9 mouse cellular contexts compared by ENCODE assay signal in genomic region chr13:31820587-31821017, GRCm38 (mm10). TPM values are rescaled to one million over a fixed set of nuclear protein-coding genes. Genes with fewer than 3 reads are reported as not detected.
DNase-seq lines count a peak whose midpoint lies in the region; ATAC-seq and TF ChIP-seq lines count a peak whose summit lies in the region.
"Had no signal": no experiment of that assay in that cellular context is flagged by ENCODE, and none has a peak within 500 bp of the region (broad histone marks: within the 10 kb centered on the region; RNA-seq: fewer than 3 reads in every experiment).

No protein-coding gene starts in this region.

- peak; percentile 72; the same call in 1 of the 2 replicates for ATAC-seq in forebrain, embryonic 14.5 days
- no peak; the same call in 1 of the 2 replicates for ATAC-seq in intestine, embryonic 14.5 days (replicated peaks; ENCODE audit: low FRiP score, low TSS enrichment, low read depth)
- ATAC-seq in liver, embryonic 16.5 days (ENCODE audit: low read depth), result peak; percentile 75
- peak; percentile 76; the same call in 1 of the 2 replicates for ATAC-seq in stomach, embryonic 15.5 days (ENCODE audit: insufficient read depth, low FRiP score, low read depth)

- no peak overlapping the region for H3K4me3 ChIP-seq in CH12.LX (replicated peaks in 1 of 3; ENCODE audit: low read depth in 2 of 3, low read length in 2 of 3, poor library complexity in 1 of 3)
- peak overlapping the region; percentile 16; the same call in 1 of the 2 replicates for H3K4me3 ChIP-seq in forebrain, embryonic 14.5 days (ENCODE audit: low read depth, low read length)
- H3K4me3 ChIP-seq in intestine, embryonic 14.5 days (ENCODE audit: low read depth, low read length), result peak overlapping the region; percentile 20; the same call in 1 of the 2 replicates
- peak overlapping the region; percentile 38 for H3K4me3 ChIP-seq in liver, embryonic 16.5 days (ENCODE audit: low read depth, low read length)
- H3K4me3 ChIP-seq in stomach, embryonic 15.5 days (replicated peaks), result peak overlapping the region; percentile 30
- H3K4me3 ChIP-seq in cerebellum, adult 2 months (replicated peaks; ENCODE audit: insufficient read depth, low read depth, low read length), result no peak overlapping the region

- H3K9ac ChIP-seq in CH12.LX (ENCODE audit: insufficient read depth, low read depth), result no peak overlapping the region
- H3K9ac ChIP-seq in forebrain, embryonic 14.5 days (ENCODE audit: low read length), result peak overlapping the region; percentile 29; the same call in 1 of the 2 replicates
- H3K9ac ChIP-seq in intestine, embryonic 14.5 days (ENCODE audit: low read length), result no peak overlapping the region
- peak overlapping the region; percentile 38; the same call in 1 of the 2 replicates for H3K9ac ChIP-seq in liver, embryonic 16.5 days (ENCODE audit: low read depth, low read length)
- no peak overlapping the region for H3K9ac ChIP-seq in stomach, embryonic 15.5 days

- DNase-seq in CH12.LX (ENCODE audit: extremely low read depth) (peak; percentile 8), adipocyte (ENCODE audit: low spot score) (peak; percentile 33)
- DNase-seq in forebrain, embryonic 14.5 days (ENCODE audit: low spot score), result no peak
- peak; percentile 81 for DNase-seq in intestine, embryonic 14.5 days (ENCODE audit: low spot score)
- no peak for DNase-seq in frontal cortex, postnatal 36 days (ENCODE audit: low spot score in 2 of 2)
- DNase-seq in cerebellum, adult 2 months, result no peak

- no peak overlapping the region for H3K4me2 ChIP-seq in CH12.LX (ENCODE audit: insufficient read depth, low read depth, poor library complexity, severe bottlenecking)
- peak overlapping the region; percentile 43 for H3K4me2 ChIP-seq in forebrain, embryonic 14.5 days (ENCODE audit: low read length)
- peak overlapping the region; percentile 53 for H3K4me2 ChIP-seq in intestine, embryonic 14.5 days (ENCODE audit: low read length)
- peak overlapping the region; percentile 43 for H3K4me2 ChIP-seq in liver, embryonic 16.5 days (ENCODE audit: low read depth, low read length)
- peak overlapping the region; percentile 55 for H3K4me2 ChIP-seq in stomach, embryonic 15.5 days

- H3K4me1 ChIP-seq in CH12.LX (ENCODE audit: control insufficient read depth in 1 of 2, insufficient read depth in 2 of 2), result peaks cover 0 to 13% of the 10 kb centered on the region in 2 experiments; a peak in 2 of 4 replicates
- no peaks in the 10 kb centered on the region for H3K4me1 ChIP-seq in forebrain, embryonic 14.5 days (ENCODE audit: control insufficient read depth, insufficient read depth, low read length)
- no peaks in the 10 kb centered on the region for H3K4me1 ChIP-seq in intestine, embryonic 14.5 days (replicated peaks; ENCODE audit: control insufficient read depth, insufficient read depth, low read length)
- H3K4me1 ChIP-seq in liver, embryonic 16.5 days (ENCODE audit: control insufficient read depth, low read depth, low read length), result no peaks in the 10 kb centered on the region
- 0 out of 2 replicates have a peak, but pooled peaks cover 6% of the 10 kb centered on the region for H3K4me1 ChIP-seq in stomach, embryonic 15.5 days
- no peaks in the 10 kb centered on the region; the same call in 1 of the 2 replicates for H3K4me1 ChIP-seq in cerebellum, adult 2 months (ENCODE audit: control insufficient read depth, insufficient read depth, low read length)

- peaks cover 0 to 5% of the 10 kb centered on the region in 2 experiments for H3K36me3 ChIP-seq in CH12.LX (replicated peaks in 1 of 2; ENCODE audit: control insufficient read depth in 1 of 2, insufficient read depth in 1 of 2, low read length in 1 of 2)
- no peaks in the 10 kb centered on the region for H3K36me3 ChIP-seq in forebrain, embryonic 14.5 days (ENCODE audit: control insufficient read depth, insufficient read depth, low read length)
- H3K36me3 ChIP-seq in intestine, embryonic 14.5 days (ENCODE audit: control insufficient read depth, insufficient read depth, low read length), result no peaks in the 10 kb centered on the region
- no peaks in the 10 kb centered on the region for H3K36me3 ChIP-seq in liver, embryonic 16.5 days (ENCODE audit: control insufficient read depth, insufficient read depth)
- no peaks in the 10 kb centered on the region for H3K36me3 ChIP-seq in stomach, embryonic 15.5 days

- WGBS in forebrain, embryonic 14.5 days, result 5% methylated on average over 16 of the region's 16 CpGs
- WGBS in intestine, embryonic 14.5 days, result 4% methylated on average over 16 of the region's 16 CpGs
- 14% methylated on average over 16 of the region's 16 CpGs for WGBS in liver, embryonic 16.5 days (ENCODE audit: insufficient replicate concordance)
- WGBS in stomach, embryonic 15.5 days, result 10% methylated on average over 16 of the region's 16 CpGs
- WGBS in cerebellum, adult 2 months, result 19% methylated on average over 16 of the region's 16 CpGs

- in situ Hi-C loops in CH12.LX (cut with MboI; ENCODE audit: low pct_ligation_motif_present, low pct_unique_long_range_greater_than_20kb, low sequenced_read_pairs), result loop anchor here (25.0 kb wide), 1 partner anchor 392 kb away; no protein-coding TSS in a partner anchor

- H3K27me3 ChIP-seq in CH12.LX (replicated peaks), result no peaks in the 10 kb centered on the region
- H3K27me3 ChIP-seq in forebrain, embryonic 14.5 days (replicated peaks; ENCODE audit: control insufficient read depth, insufficient read depth, low read length), result peaks cover 33% of the 10 kb centered on the region
- peaks cover 77% of the 10 kb centered on the region for H3K27me3 ChIP-seq in intestine, embryonic 14.5 days (replicated peaks; ENCODE audit: control insufficient read depth, insufficient read depth, low read length)
- peaks cover 3% of the 10 kb centered on the region; the same call in 1 of the 2 replicates for H3K27me3 ChIP-seq in liver, embryonic 16.5 days (ENCODE audit: control insufficient read depth, insufficient read depth, low read depth, low read length)
- peaks cover 31% of the 10 kb centered on the region for H3K27me3 ChIP-seq in stomach, embryonic 15.5 days (replicated peaks)
- no peaks in the 10 kb centered on the region for H3K27me3 ChIP-seq in cerebellum, adult 2 months (ENCODE audit: control insufficient read depth, insufficient read depth, low read length)

- dilution Hi-C loops in CH12.LX (cut with MboI; ENCODE audit: extremely low pct_ligation_motif_present, extremely low pct_unique_long_range_greater_than_20kb, low sequenced_read_pairs), result no loop called here

- H3K79me2 ChIP-seq in CH12.LX (replicated peaks; ENCODE audit: control insufficient read depth, extremely low read depth, insufficient read depth, poor library complexity, severe bottlenecking), result no peaks in the 10 kb centered on the region

- no peak overlapping the region for H3K27ac ChIP-seq in CH12.LX (ENCODE audit: insufficient read depth, low read depth)
- H3K27ac ChIP-seq in forebrain, embryonic 14.5 days (ENCODE audit: low read depth, low read length), result no peak overlapping the region
- no peak overlapping the region for H3K27ac ChIP-seq in intestine, embryonic 14.5 days (ENCODE audit: low read depth)
- H3K27ac ChIP-seq in liver, embryonic 16.5 days (ENCODE audit: low read length), result no peak overlapping the region
- no peak overlapping the region for H3K27ac ChIP-seq in stomach, embryonic 15.5 days
- H3K27ac ChIP-seq in cerebellum, adult 2 months (ENCODE audit: insufficient read depth, low read length), result no peak overlapping the region

- TF ChIP-seq POLR2A in CH12.LX (IDR thresholded peaks at IDR 0.05; ENCODE audit: low read depth, low read length), result no peak
- TF ChIP-seq POLR2A in cerebellum, adult 2 months (IDR thresholded peaks at IDR 0.05; ENCODE audit: borderline replicate concordance, insufficient read depth, low read length), result no peak

- TF ChIP-seq CTCF in CH12.LX (conservative IDR thresholded peaks at IDR 0.05 in 1 of 2, IDR thresholded peaks at IDR 0.05 in 1 of 2; ENCODE audit: low read depth in 2 of 2, low read length in 2 of 2), result no peak
- TF ChIP-seq CTCF in cerebellum, adult 2 months (IDR thresholded peaks at IDR 0.05; ENCODE audit: borderline replicate concordance, insufficient read depth, low read depth, low read length), result no peak

- no peak for TF ChIP-seq RAD21 in CH12.LX (IDR thresholded peaks at IDR 0.05; ENCODE audit: low read depth, low read length)

- no peak for TF ChIP-seq EP300 in CH12.LX (IDR thresholded peaks at IDR 0.05; ENCODE audit: low read length)

- no peaks in the 10 kb centered on the region for H3K9me3 ChIP-seq in CH12.LX (replicated peaks; ENCODE audit: low read length)
- no peaks in the 10 kb centered on the region for H3K9me3 ChIP-seq in forebrain, embryonic 14.5 days (replicated peaks; ENCODE audit: control insufficient read depth, low read length)
- no peaks in the 10 kb centered on the region for H3K9me3 ChIP-seq in intestine, embryonic 14.5 days (ENCODE audit: control insufficient read depth, low read length)
- no peaks in the 10 kb centered on the region for H3K9me3 ChIP-seq in liver, embryonic 16.5 days (replicated peaks; ENCODE audit: control insufficient read depth, low read length)
- no peaks in the 10 kb centered on the region for H3K9me3 ChIP-seq in stomach, embryonic 15.5 days

TF ChIP-seq in CH12.LX, 34 proteins besides CTCF, POLR2A, EP300 and RAD21:
- TF ChIP-seq USF1 (IDR thresholded peaks at IDR 0.05; ENCODE audit: low read depth, low read length), result no peak

RNA-seq across cellular contexts. Expression of gene Foxc1, which starts 14.2 kb away (rescaled TPM):
- total RNA-seq in CH12.LX (2012; rRNA removed) (not detected in 2 replicates), CH12.LX (2014; rRNA removed) (not detected in 2 replicates)
- not detected in 2 replicates for polyA plus RNA-seq in CH12.LX (2012; ENCODE audit: insufficient read length, low read depth)
- 1.4 and 1.5 TPM in 2 replicates for polyA plus RNA-seq in forebrain, embryonic 14.5 days (2014; fragmentation: Nextera tagmentation; extraction: Ambion mirVana)
- polyA plus RNA-seq in intestine, embryonic 14.5 days (2014; fragmentation: Nextera tagmentation; extraction: Ambion mirVana), result 0.17 and 0.18 TPM in 2 replicates
- polyA plus RNA-seq in liver, embryonic 16.5 days (2015; fragmentation: Nextera tagmentation; extraction: Ambion mirVana), result not detected in 2 replicates
- 0.18 and 0.28 TPM in 2 replicates for polyA plus RNA-seq in stomach, embryonic 15.5 days (2015; fragmentation: Nextera tagmentation; extraction: Ambion mirVana)
- 1.9 and 2.0 TPM in 2 replicates for polyA plus RNA-seq in cerebellum, adult 2 months (2012; rRNA removed)
- total RNA-seq: neutrophil, adult 5-6 weeks had no signal

Comparison
In these comparisons a context has a peak if more than half of its experiments do, and no peak if none do; other contexts are left out.
1. DNase-seq: peak in CH12.LX (single experiment), adipocyte (single experiment) and intestine, embryonic 14.5 days (single experiment); none in forebrain, embryonic 14.5 days (single experiment), frontal cortex, postnatal 36 days (0 of 2) and cerebellum, adult 2 months (0 of 2).
2. H3K4me3 ChIP-seq: peak in forebrain, embryonic 14.5 days (single experiment), intestine, embryonic 14.5 days (single experiment), liver, embryonic 16.5 days (single experiment) and stomach, embryonic 15.5 days (single experiment); none in CH12.LX (0 of 3) and cerebellum, adult 2 months (single experiment).
3. H3K9ac ChIP-seq: peak in forebrain, embryonic 14.5 days (single experiment) and liver, embryonic 16.5 days (single experiment); none in CH12.LX (single experiment), intestine, embryonic 14.5 days (single experiment) and stomach, embryonic 15.5 days (single experiment).